Mouse (Mus musculus): ENCODE measurements around the gene Dera.

DNA sequence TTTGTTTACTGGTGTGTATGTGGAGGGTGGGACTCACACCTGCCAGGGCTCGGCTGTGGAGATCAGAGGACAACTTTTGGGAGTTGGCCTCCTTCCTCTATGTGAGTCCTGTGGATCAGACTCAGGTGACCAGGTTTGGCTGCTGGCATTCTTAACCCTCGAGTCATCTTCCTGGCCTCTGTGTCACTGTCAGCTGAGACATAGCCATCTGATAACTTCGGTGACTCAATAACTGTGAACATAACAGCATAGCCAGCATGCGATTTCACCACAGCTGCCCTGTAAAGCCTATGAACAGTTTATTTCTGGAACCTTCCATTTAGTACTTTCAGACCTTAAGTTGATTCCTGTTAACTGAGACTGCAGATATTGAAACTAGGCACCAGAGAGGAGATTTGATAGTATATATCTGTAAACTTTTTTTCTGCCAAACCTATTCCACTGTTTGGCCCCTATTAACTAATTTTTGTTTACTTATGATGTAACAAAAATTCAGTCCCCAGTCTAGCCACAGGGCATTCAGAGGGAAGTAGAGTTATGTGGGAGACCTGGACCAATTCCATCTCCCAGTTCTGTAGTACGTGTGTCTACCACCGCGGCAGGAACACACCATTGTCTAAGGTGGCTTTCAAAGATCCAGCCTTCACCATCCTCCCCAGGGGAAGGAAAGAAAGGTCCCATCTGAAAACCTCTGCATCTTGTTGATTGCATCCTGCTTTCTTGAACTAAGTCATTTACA lies 29.7 kb downstream of the Dera start:
- TF ChIP-seq GATA1 (IDR thresholded peaks at IDR 0.05; ENCODE audit: low read length) (no peak), TAL1 (IDR thresholded peaks at IDR 0.05; ENCODE audit: low read length) (no peak)

All from erythroblast, embryonic 14.5 days (primary cell).